Mouse (Mus musculus) ovary, adult 18-20 months (tissue): ENCODE data around the gene Ggta1.
"Not testable (repeated sequence)": the region's sequence is repeated elsewhere in the genome, so short reads cannot be mapped to it uniquely, and the experiment has no call there.

Experiments used
- DNase-seq: peaks from one replicate; pipeline ENCODE4 v3.0.0; 2022; ENCODE audit warnings: low spot score, mixed read lengths

Gene Ggta1

DNA sequence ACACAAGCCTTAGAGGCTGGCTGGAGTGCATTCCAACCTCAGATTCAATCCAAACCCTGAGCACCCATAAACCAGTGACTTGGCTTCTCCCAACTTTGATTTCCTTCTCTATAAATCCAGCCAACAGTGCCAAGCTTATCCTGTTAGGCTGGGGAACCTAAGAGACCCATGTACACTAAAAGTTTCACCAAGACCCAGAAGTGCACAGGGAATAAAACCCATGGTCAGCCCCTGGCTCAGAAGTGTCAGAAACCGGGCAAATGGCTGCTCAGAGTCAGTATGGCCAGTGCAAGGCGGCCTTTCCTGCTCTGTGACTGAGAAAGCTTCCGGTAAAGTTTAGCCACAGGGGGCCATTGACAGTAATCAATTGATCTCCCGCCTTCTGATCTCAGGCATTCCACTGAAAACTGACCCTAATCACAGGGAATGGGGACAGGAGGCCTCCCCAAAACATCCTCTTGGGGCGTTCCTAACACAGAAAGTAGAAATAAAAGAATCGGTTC is 2.6 kb downstream of the Ggta1 start:
- no peak for DNase-seq

DNA sequence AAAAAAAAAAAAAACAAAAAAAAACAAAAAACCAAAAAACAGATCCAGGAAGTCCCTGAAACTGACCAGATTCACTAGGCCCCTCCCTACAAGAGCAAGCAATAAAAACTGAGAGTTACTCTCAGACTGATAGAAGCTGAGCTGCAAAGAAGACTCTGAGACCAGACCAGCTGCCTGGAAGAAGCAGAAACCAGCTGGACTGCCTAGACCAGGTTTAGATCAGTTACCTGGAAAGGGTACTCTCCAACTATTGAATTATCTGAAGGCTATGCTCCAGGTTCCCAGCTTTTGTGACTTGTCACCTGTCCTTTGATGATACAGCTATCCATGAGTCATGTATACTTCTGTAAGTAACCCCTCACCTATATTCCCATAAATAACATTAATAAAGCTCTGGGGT is 3.7 kb downstream of the Ggta1 start:
- no peak for DNase-seq

DNA sequence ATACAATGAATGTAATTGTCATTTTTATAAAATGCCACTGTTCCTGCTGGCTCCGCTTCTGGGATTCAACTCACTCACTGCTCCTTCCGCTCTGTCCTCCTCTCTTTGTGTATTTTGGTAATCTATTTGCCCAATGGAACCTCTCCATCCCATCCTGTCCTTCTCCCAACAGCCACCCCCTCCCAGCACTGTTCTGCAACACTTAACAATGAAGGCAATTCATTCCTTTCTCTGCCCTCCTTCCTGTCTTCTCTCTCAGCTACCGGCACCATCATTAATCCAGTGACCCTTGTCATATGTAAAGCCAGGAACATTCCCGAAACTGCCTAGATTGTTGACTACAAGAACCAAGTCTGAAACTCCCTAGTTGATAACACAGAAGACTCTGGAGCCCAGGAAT is 4.6 kb downstream of the Ggta1 start:
- DNase-seq, result no peak

DNA sequence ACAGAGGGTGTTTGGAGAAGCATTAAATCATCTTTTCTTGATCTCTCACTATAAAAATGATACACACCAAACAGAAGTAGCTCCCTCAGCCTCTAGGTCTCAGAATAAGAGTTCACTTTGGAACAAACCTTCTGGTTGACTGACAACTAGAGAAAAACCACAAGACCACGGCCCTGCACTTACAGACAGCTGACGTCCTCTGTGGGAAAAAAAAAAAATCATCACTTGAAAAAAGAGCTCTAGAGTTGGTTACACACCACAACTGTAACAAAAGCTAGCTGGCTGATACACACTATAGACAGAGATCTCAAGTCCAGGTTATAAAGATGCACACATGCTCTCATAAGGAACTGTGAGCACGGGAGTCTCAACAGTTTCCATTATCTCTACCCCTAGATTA is 9.3 kb downstream of the Ggta1 start:
- no peak for DNase-seq

DNA sequence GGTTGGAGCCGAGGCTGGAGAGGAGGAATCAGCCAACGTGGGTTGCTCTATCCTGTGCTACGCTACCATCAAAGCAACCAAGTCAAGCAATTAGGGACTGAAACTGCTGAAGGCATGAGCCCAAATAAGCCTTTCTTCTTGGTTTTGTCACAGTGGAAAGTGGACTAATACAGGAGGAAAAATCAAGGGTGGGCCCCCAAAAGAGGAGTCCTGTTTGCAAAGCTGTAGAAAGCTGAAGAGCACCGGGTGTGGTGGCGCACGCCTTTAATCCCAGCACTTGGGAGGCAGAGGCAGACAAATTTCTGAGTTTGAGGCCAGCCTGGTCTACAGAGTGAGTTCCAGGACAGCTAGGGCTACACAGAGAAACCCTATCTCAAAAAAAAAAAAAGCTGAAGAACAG is 10.3 kb downstream of the Ggta1 start:
- not testable (repeated sequence) for DNase-seq

DNA sequence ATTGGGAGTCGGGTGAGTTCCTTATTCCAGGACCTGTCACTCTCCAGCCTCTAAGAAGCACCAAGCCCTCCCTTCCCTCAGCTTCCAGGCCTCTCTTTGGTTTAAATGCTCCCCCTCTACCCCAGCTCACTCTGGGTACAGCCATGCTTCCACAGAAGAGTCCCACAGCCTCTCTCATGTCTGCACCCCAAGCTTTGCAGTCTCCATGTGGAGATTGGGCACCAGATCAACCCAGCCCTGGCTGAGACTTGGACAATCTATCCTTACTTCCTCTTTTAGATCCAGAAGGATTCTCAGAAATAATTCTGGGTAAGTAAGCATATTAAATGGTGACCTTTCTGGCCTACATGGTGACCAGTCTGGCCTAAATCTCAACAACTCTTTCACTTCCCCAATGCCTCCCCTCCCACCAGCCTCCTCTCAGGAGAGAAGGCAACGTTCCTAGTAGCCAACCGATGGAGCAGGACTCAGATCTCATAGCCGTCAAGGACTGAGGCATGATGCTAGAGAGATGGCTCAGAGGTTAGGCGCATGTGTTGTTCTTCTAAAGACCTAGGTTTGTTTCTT is 11.5 kb downstream of the Ggta1 start:
- DNase-seq, result no peak

DNA sequence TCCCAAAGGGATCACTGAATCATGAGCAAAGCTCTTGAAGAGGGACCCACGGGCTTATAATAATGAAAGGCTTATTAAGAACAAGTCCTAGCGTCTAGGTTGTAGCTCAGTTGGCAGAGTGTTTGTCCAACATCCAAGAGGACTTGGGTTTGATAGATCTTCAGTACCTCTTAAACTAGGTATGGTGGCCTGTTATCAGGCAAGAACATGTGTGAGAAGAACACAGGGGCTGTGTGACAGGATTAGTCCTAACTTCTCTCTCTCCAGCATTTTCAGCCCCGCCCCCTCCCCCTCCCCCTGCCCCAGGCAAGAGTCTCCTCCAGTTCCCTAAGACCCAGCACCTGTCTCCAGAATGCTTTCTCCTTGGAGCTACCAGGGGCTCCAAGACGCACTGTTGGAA is 12.2 kb downstream of the Ggta1 start:
- DNase-seq, result no peak

DNA sequence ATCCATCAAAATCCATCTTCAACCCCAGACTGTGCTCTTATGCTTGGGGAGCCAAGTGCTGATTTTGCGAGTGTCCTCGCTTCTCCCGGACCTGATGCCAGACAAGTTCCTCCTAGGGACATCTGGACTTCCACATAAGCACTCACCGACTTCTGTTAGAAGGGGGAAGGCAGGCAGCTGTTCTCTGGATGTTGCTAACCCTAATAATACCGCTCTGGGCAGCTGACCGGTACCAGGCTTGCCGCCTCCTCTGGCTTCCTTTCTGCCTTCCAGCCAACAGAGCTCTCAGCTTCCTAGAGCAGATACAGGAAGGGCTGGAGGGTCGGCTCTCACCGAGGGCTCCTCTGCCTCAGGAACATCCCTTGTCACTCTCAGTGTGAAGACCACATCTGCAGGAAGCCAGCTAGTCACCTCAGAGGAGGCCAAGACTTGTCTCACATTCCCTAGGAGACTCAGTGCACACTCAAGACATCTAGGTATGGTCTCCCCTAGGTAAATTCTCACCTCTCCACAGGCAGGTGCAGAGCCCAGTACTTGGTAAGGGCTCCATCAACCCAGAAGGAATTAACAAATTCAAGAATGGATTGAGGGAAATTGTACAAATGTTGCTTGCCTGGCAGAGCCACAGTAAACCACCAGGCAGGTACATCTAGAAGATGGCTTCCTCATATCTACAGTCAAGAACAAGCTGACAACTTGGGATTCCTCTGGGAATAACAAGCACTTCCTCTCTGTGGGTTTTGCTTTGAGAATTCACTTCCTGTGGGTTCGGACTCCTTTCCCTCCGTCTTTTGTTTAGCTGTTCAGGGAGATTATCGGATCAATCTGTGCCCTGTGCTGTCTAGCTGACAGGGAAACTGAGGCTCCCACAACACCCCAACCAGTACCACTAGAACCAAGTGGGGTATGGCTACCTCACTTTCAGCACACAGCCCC is 13.1 kb downstream of the Ggta1 start:
- DNase-seq, result no peak

DNA sequence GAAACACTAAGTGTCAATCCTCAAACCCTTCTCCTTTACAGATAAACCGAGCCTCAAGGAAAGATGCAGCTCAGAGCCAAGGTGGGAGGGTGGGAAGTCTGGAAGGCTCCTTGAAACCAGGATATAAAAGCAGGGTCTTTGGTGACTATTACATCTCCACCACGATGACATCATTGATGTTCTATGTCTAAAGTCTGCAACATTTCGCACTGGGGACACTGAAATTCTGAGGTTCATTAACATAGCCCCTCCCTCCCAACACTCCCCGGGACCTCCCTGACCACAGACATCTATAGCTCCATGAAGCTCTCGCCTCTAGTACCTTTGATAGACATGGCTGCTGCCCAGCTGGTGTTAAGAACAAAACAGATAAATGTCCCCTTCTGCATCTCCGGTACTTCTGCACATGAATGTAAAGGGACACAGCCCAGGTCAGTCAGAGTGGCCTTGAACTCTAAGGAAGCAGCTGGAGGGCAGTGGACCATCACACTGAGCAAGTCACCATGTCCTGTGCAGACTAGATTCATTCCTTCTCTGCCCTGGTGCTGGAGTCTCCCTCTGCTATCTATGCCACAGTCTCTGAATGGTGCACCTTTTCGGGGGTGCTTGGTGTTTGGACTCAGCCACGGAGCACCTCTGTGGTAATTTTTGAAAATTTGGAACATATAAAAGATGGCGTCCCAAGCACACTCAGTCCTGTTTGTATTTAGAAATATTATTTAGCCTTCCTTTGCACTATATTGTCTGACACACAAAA is 13.9 kb downstream of the Ggta1 start:
- DNase-seq, result no peak

DNA sequence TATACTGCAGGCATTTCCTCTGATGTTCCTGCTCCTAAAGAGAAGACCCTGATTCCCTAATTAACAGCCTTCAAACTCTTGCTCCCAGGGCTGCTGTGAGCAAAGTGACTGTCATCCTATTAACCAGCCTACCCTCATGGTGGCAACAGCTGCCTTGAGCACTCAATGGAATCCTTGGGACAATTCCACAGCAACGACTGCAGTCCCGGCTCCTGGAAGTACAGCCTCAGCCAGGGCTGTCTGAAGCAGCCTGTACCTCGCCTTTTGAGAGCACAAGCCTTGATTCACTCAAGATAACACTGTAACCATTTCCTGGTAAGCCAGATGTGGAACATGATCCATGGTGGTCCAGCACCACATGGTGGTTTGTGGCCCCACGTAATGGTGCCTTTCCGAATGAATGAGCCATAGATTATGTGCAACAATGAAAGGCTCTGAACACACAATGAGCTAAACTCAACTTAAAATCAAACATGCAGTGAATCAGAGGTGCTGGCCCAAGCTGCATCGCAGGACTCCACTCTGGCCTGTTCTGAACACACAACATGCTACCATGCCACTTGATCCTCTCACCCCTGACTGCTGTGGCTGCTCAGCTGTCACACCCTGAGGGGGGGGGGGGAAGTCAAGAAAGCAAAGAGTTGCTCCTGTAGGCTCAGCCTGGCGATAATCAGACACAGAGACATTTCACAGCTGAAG is 14.7 kb downstream of the Ggta1 start:
- DNase-seq, result no peak

DNA sequence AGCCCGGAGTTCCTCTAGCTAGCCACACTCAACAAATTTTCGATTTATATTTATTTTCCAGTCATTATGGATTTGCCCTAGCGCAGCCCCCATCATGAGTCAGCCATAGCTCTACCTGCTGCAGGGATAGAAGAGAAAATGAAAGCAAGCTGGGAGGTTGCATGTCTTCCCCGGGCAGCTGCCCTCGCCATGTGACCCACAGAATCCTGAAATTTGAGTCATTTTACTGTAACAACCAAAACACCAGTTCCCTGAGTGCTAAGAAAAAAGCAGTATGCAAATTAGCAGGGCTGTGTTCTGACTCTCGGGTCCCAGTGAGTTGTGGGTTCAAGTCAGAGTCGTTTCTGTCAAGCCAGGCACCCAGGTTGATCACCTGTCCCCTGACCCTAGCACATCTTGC is 15.6 kb downstream of the Ggta1 start:
- no peak for DNase-seq

DNA sequence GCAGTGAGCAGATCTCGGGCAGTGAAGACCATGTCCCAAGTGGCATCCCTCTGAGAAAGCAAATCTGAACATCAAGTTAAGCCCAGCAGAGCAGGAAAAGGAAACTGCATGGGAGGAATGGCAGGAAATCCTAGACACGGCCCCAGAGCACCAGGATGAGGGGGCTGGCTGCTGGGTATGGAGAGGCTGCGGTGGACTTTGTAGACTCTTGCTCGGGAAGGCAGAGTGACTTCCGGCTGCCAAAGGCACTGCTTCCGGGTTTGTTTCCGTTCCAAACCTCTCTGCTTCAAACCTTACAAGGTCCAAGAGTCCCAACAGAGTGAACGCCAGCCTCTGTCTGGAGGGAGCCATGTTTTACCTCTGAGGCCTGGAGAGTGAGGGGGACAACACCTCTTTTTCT is 16.2 kb downstream of the Ggta1 start:
- DNase-seq, result no peak

DNA sequence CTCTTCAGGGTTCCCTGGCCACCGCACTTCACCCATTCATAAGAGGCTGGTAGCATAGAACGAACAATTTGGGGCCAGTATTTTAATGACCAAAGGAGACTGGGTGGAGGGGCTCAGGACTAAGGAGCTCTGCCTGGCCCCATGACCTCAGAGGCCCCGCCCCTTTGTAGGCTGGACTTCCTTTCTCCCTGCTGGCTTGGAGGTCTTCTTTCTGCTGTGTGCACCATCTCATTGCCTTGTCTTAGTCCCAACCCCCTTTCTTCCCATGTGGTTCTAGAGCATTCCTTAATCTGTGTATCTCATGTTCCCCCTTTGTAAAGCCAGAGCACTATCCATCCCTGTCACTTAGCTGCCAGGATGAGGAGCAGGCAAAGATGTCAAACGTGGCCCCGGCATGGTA is 16.7 kb downstream of the Ggta1 start:
- no peak for DNase-seq

DNA sequence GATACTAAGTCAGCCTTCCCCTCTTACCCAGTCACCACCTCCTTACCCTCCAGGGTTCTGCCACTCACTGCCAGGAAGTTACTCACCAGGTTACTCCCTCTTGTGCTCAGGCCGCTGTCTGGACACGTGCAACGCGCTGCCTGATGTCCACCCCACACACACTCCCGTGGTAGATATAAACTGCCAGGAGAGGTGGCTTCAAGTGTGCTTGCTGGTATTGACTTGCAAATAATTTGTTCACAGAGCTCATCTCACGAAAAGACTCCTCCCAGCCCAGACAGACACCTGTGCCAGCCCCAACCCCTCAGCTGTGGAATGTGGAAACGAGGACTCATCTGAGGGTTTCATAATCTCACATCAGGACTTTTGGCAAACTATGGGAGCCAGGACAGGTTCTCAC is 17.4 kb downstream of the Ggta1 start:
- no peak for DNase-seq

DNA sequence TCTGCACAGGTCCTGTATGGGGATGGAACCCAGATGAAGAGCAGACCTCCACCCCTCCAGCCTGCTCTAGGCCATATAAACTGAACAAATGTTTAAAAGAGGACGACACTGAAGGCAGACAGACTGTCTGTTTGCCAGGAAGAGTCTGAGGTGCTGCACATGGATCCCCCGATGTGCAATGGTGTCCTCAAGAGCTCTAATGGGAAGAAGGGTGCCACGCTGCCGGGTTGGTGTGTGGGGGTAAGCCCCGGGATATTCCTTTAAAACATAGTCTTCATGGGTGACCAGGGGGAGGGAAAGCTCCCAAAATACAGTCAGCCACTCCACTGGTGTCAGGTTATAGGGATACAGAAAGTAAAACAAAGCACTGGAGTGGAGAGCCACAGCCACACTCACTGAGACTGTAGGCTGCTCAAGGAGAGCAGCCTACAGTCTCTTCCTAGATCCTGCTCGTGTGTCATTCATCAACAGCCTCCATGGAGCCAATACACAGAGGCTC is 18.2 kb downstream of the Ggta1 start:
- DNase-seq, result no peak

DNA sequence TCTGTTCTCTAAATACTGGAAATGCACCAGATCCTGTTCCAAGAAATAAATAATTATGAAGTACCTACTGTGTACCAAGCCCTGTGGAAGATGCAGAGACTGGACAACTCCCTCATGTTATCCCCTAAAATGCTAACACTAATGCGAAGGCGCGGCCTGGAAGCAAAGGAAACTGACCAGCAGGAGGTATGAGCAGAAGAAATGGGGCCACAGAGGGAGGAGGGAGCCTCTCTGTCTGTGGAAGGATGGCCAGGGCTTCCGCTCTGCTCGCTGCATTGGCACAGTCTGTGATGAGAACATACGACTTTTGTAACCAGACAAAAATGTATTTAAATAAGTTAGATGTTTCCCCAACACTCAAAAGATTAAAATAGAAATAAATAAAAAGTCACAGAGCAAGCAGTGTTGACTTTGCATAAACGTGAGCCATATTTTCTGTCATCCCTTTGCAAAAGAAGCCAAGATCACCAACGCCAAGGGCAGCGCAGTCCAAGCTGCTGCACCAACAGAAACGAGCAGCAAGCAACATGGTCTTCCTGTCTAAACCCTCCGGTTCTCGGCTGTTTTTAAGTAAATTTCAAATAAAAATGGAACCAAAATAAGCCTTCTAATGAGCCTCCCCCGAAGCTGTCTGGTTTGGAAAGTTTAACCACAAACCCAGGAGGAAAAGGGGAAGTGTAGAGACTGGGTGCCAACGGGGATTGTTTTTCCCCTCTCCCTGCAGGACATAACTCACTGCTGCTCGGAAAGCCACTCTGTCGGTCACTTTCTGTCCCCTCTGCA is 18.9 kb downstream of the Ggta1 start:
- no peak for DNase-seq

DNA sequence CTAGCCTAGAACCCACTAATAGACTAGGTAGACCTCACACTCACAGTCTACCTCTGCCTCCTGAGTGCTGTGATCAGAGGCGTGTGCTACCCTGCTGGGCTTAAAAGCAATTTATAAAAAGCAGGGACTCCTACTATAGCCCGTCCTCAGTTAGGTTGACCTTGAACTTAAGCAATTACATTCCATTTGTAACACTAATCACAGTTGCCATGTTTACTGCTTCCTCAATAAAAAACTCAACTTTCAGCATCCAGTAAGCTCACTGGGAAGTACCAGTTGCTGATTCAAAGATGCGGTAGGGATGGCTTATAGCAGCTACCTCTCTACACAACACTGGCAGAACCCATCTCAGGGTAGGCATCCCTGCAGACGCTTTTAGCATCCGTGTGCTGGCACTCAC is 19.7 kb downstream of the Ggta1 start:
- DNase-seq, result no peak

DNA sequence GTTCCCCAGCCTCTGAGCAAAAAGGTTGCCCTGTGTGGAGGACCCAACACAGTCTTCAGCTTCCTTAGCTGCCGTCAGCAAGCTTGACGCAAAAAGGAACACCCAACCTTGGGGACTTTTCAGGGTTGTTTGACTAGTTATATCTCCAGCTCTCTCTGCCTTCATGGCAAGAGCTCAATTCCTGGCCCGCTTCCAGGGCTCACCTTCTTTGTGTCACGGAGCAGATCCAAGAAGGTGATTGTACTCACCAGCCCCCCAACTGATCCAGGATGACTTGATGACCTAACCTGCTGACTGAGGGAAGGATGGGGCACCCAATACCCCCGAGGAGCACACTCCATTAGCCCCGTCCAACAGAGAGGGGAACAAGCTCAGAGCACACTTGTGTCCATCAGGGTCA is 21.0 kb downstream of the Ggta1 start:
- DNase-seq, result no peak

DNA sequence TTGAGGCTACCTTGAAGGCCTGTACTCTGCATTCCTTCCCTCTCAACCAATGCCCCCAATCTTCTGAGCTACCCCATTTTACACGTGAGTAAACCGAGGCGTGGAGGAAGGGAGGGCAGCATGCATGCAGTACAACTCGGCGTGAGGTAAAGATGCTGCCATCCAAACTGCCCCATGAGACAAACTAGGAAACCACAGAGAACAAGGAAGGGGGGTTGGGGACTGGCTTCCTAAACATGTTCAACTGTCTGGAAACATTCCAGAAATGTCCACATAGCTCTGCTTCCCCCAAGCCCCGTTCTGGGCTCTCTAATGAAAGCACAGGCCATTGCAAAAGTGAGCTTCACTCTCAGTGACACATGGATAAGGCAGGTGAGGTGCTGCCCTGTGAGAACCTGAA is 21.6 kb downstream of the Ggta1 start:
- no peak for DNase-seq

DNA sequence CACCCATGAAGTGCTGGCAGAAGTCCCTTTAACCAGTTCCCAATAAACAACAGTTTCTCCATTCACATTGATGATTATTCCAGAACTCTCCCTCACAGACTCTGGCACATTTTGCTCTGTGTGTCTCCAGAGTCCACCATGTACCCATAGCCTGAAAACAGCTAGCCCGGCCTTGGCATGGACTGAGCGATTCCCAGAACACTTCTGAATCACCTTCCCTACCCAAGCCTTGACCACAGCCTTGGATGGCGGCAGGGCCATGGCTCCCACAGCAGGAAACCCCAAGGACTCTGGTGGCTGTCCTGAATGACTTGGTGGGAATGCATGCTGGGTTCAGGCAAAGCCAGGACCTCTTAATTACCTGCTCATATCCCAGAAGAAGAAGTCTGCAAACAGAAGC is 22.6 kb downstream of the Ggta1 start:
- peak; percentile 30 for DNase-seq

DNA sequence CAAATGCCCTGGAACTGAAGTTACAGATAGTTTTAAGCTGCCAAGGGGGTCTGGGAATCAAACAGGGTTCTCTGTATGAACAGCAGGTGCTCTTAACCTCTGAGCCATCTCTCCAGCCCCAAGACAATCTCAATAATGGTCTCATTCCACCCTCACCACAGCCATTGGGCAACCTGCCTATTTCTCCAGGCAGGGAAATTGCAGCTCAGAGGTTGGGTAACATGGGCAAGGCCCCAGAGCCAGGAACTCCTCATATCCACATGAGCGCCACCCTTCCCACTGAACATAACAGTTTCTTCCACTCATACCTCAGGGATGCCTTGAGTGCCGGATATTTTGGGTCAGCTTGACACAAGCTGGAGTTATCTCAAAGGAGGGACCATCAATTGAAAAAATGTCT is 25.2 kb downstream of the Ggta1 start:
- no peak for DNase-seq
